8 mouse cellular contexts compared by ENCODE assay signal in the genomic region with DNA sequence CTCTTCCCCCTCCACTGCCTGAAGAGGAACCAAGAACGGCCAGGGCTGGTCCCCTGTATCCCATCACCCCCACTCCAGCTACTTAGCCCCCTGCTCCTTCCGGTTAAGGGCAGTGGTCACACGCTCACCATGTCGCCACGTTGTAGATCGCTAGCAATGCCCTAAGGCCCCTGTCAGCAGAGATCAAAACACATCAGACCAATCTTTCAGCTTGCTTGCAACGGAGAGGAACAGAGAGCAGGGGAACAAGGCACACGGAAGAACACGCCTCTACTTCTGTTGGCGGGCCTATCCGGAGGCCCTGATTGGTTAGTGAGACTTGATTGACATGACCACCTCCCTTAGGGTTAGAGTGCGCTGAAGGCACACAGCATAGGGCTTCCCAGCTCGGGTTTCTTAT. TPM values are rescaled to one million over a fixed set of nuclear protein-coding genes. Genes with fewer than 3 reads are reported as not detected.
DNase-seq lines count a peak whose midpoint lies in the region; ATAC-seq and TF ChIP-seq lines count a peak whose summit lies in the region.
"Not testable (repeated sequence)": the region's sequence is repeated elsewhere in the genome, so short reads cannot be mapped to it uniquely, and the experiment has no call there.

A gene (minus strand): TSS at position 226 of the 400 bp plus-strand sequence.

- not testable (repeated sequence) for H3K4me1 ChIP-seq in forebrain, embryonic 13.5 days; liver, embryonic 11.5 days (replicated peaks; ENCODE audit: control insufficient read depth, insufficient read depth, low read length); midbrain, postnatal 0 days (ENCODE audit: insufficient read depth, low read length)

- H3K9ac ChIP-seq in forebrain, embryonic 13.5 days, result peak within 1 kb of the TSS; percentile 45; the same call in 1 of the 2 replicates
- H3K9ac ChIP-seq in liver, embryonic 11.5 days (ENCODE audit: low read depth, low read length), result peak within 1 kb of the TSS; percentile 64
- H3K9ac ChIP-seq in midbrain, postnatal 0 days (replicated peaks; ENCODE audit: low read length, poor library complexity, severe bottlenecking), result not testable (repeated sequence)

- not testable (repeated sequence) for TF ChIP-seq CTCF in midbrain, postnatal 0 days (IDR thresholded peaks at IDR 0.05)

- H3K27ac ChIP-seq in forebrain, embryonic 13.5 days; liver, embryonic 11.5 days (ENCODE audit: low read depth, low read length); midbrain, postnatal 0 days (ENCODE audit: low read depth, low read length): not testable (repeated sequence)

- DNase-seq in CD4-positive, CD25-positive, alpha-beta regulatory T cell, adult 2 months (ENCODE audit: low read depth, low spot score), result peak; percentile 80
- DNase-seq in c-Kit-negative CD71-positive TER-119-positive erythroid progenitor cells, embryonic 14.5 days (ENCODE audit: low read depth, low spot score), result peak; percentile 37
- DNase-seq in heart, postnatal 10 days, result peak; percentile 67 to 75
- DNase-seq in kidney, postnatal 25 days, result peak; percentile 72 to 77
- DNase-seq in liver, embryonic 11.5 days (ENCODE audit: low spot score), result peak; percentile 48
- peak; percentile 4 for DNase-seq in midbrain, postnatal 0 days (ENCODE audit: low spot score)
- peak; percentile 59 to 60 for DNase-seq in spleen, postnatal 36 days (ENCODE audit: low spot score in 2 of 2)

- ATAC-seq in forebrain, embryonic 13.5 days; midbrain, postnatal 0 days (ENCODE audit: low FRiP score): not testable (repeated sequence)
- ATAC-seq in liver, embryonic 11.5 days (replicated peaks; ENCODE audit: low FRiP score), result peak; percentile 56; the same call in 1 of the 2 replicates

- not testable (repeated sequence) for H3K36me3 ChIP-seq in forebrain, embryonic 13.5 days (ENCODE audit: poor library complexity, severe bottlenecking); liver, embryonic 11.5 days (ENCODE audit: control insufficient read depth, insufficient read depth, low read length); midbrain, postnatal 0 days (ENCODE audit: insufficient read depth, low read length)

- H3K4me2 ChIP-seq in forebrain, embryonic 13.5 days, result peak within 1 kb of the TSS; percentile 44
- H3K4me2 ChIP-seq in liver, embryonic 11.5 days, result peak within 1 kb of the TSS; percentile 56
- H3K4me2 ChIP-seq in midbrain, postnatal 0 days (ENCODE audit: low read depth, low read length, poor library complexity, severe bottlenecking), result peak within 1 kb of the TSS; percentile 28; the same call in 1 of the 2 replicates

- intact Hi-C loops in heart, postnatal 10 days (cut with DNase I), result not testable (repeated sequence)

- H3K4me3 ChIP-seq in forebrain, embryonic 13.5 days, result peak within 1 kb of the TSS; percentile 39
- peak within 1 kb of the TSS; percentile 56 for H3K4me3 ChIP-seq in liver, embryonic 11.5 days (ENCODE audit: low read depth, low read length)
- H3K4me3 ChIP-seq in midbrain, postnatal 0 days (ENCODE audit: low read depth, low read length), result peak within 1 kb of the TSS; percentile 30

- WGBS in forebrain, embryonic 13.5 days, result 8% methylated on average over 13 of the region's 13 CpGs
- WGBS in liver, embryonic 11.5 days, result 7% methylated on average over 13 of the region's 13 CpGs
- WGBS in midbrain, postnatal 0 days, result 10% methylated on average over 13 of the region's 13 CpGs

- not testable (repeated sequence) for H3K27me3 ChIP-seq in forebrain, embryonic 13.5 days; liver, embryonic 11.5 days (replicated peaks; ENCODE audit: control insufficient read depth, insufficient read depth, low read length); midbrain, postnatal 0 days (ENCODE audit: insufficient read depth, low read length)

- H3K9me3 ChIP-seq in forebrain, embryonic 13.5 days (replicated peaks), result peaks cover 10% of the 10 kb centered on the region
- H3K9me3 ChIP-seq in liver, embryonic 11.5 days (ENCODE audit: control insufficient read depth, low read length); midbrain, postnatal 0 days (ENCODE audit: low read length): not testable (repeated sequence)

RNA-seq across cellular contexts. Expression of the gene that starts here (rescaled TPM):
- 2.3 and 2.4 TPM in 2 replicates for polyA plus RNA-seq in forebrain, embryonic 13.5 days (2015; fragmentation: Nextera tagmentation; extraction: Ambion mirVana)
- 1 to 10 TPM in 1 of 2 experiments, under 1 TPM in 1; 0.53 to 1.4 TPM for total RNA-seq in heart, postnatal 10 days (2021)
- 6.6 and 7.3 TPM in 2 replicates for polyA plus RNA-seq in liver, embryonic 11.5 days (2014; fragmentation: Nextera tagmentation; extraction: Ambion mirVana)
- 1.7 and 2.3 TPM in 2 replicates for total RNA-seq in midbrain, postnatal 0 days (2014; rRNA removed)
- 2.2 and 2.4 TPM in 2 replicates for polyA plus RNA-seq in midbrain, postnatal 0 days (2015; fragmentation: Nextera tagmentation; extraction: Ambion mirVana)

Comparison
In these comparisons a context has a peak if more than half of its experiments do, and no peak if none do; other contexts are left out.
1. DNase-seq: peak in every context shown above with its lines; median percentile 80 in CD4-positive, CD25-positive, alpha-beta regulatory T cell, adult 2 months; 74 in kidney, postnatal 25 days; 71 in heart, postnatal 10 days; 60 in spleen, postnatal 36 days; 48 in liver, embryonic 11.5 days; 37 in c-Kit-negative CD71-positive TER-119-positive erythroid progenitor cells, embryonic 14.5 days; 4 in midbrain, postnatal 0 days.